Mouse (Mus musculus) ES-CJ7 (cell line): ENCODE measurements at regions not wholly inside any gene's neighbourhood (a gene's known extent, or its start where the extent isn't known, plus 50 kb on each side); places are given as distances from the start of the nearest gene placed in this dataset.
"Not testable (repeated sequence)": the region's sequence is repeated elsewhere in the genome, so short reads cannot be mapped to it uniquely, and the experiment has no call there.

Experiments
- DNase-seq: peaks from one replicate; pipeline ENCODE4 v3.0.0; 2011; ENCODE audit warnings: low read depth, low spot score

DNA sequence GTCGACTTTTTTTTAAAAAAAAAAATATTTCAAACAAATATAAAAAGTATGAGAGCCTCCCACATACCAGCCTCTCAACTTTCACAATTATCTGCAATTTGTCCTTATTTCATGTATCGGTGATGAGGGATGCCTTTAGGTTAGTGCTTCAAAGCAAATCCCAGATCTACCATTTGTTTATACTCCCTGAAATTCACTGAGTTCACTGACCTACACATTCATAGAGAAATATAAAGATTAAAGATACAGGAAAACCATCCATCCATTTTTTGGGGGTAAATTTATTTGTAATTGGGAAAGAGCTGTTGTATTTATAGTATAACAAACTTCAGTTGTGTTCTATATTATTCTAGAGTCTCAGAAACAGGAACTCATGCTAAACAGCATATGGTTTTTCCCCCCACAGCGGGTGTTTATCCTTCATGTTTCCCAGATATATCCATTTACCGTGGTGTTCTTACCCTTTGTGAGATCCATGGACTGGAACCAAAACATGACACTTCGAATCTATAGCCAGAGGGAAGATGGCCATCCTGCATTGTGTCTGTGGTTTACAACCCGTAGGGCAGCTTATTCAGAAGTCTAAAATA, 120.1 kb upstream of the Cpsf6 start:
- no peak for DNase-seq

GRCm38 (mm10) chr10:117499177-117499863, 119.5 kb upstream of the Cpsf6 start:
- DNase-seq, result no peak

DNA sequence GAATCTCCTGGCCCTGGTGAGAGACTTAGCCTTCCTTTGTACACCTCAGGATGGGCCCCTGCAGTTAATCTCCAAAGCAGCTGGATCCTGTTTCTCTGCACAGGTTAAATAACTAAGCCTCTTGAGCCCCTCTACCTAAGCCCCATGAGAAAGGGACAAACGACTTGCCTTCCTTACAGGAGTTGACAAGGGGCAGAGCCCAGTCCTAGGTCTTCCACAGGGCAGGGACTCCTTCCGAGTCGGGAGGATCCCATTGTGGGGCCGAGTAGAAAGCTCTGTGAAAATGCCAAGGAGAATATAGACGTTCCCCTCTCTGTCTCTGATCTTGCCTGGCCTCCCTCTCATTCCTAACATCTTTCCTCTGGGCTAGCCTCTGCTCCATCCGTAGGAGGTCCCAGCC, 118.7 kb upstream of the Cpsf6 start:
- DNase-seq, result no peak

- DNase-seq, result no peak
These were observed 117.9 kb upstream of the Cpsf6 start for GRCm38 (mm10) chr10:117497565-117498256.

GRCm38 (mm10) chr10:117497082-117497481, 117.3 kb upstream of the Cpsf6 start:
- DNase-seq, result not testable (repeated sequence)

DNA sequence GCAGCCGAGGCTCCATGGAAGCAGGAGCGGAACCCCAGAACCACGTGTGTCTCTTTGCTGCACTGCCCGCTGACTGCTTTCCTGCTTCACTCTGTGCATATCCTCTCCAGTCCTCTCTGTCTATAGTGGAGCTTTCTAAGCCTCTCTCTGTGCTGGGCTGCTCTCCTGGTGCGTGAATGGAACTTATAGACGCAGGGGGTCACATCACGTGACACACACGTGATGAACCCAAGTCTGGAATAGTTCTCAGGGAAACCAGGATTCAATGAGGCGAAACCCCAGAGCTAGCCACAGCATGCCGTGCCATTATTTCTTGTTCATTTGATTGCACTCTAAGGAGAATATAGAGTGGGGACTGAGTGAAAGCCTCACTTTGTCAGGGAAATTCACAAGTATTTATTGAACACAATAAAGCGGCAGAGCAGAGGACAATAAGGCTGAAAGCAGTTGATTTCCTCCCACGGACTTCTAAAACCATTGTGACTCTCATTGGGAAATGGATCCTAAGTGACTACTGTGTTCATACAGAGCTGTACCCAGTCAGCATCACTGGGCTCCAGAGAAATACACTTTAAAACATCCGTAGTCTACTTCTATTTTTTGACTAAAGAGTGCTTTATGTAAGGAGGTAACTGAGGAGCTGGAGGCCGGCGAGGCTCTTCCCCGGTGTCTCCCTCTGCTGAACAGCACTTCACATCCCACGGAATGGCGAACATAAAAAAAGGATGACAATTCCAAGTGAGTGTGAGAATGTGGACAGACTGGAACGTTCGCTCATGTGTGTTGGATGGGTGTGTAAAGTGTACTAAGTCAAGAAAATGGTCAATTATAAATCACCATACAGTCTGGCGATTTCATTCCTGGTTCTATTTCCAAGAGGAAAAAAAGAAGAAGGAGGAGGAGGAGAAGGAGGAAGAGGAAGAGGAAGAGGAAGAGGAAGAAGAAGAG, 116.5 kb upstream of the Cpsf6 start:
- peak; percentile 30 for DNase-seq

GRCm38 (mm10) chr10:117494171-117494701, 114.4 kb upstream of the Cpsf6 start:
- no peak for DNase-seq

DNA sequence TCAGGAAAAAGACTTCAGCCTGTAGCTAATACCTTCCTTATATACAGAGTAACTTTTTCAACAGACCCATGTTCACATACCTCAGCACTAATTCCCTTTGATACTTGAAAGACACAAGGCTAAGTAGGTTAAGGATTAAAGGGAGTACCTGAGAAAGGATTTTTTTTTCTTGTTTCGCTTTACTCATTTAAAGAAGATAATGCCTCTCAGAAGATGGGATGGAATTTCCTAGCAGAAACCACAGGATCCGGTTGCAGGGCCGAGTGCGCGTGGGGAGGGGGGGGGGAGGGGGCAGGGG, 114.0 kb upstream of the Cpsf6 start:
- no peak for DNase-seq

GRCm38 (mm10) chr10:117493091-117493823, 113.4 kb upstream of the Cpsf6 start:
- no peak for DNase-seq

DNA sequence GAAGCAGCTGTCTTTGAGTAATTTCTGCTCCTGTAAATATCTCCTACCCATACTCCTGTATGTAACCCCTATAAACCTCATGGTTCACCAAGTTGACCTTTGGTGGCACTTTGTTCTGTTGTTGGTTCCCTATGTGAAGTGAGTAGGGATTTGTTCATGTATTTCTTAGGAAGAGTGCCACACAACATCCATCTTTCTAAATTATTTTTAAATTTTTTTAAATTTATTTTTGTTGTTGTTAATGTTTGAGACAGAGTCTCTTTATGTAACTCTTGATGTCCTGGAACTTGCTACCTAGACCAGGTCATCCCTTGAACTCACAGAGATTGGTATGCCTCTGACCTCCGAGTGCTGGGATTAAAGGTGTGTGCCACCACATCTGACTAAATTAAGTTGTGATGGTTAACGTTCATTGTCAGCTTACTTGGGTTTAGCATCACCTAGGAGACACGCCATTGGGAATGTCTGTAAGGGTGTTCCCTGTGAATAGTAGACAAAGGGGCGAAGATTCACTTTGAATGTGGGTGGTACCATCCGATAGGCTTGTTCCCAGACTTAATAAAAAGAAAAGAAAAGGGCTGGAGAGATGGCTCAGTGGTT, 112.7 kb upstream of the Cpsf6 start:
- no peak for DNase-seq

DNA sequence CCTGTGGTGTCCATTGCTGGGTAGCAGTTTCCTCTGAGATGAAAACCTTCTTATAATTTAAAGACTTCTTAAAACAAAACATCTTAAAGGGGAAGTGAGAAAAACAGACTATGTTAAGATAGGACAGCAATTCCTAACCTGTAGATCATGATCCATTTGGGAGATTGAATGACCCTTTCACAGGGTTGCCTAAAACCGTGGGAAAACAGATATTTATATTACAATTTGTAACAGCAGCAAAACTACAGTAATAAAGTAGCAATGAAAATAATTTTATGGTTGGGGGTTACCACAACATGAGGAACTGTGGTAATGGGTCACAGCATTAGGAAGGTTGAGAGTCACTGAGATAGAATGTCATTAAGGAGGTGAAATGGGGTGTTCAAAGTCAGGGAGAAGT, 111.9 kb upstream of the Cpsf6 start:
- DNase-seq, result no peak

DNA sequence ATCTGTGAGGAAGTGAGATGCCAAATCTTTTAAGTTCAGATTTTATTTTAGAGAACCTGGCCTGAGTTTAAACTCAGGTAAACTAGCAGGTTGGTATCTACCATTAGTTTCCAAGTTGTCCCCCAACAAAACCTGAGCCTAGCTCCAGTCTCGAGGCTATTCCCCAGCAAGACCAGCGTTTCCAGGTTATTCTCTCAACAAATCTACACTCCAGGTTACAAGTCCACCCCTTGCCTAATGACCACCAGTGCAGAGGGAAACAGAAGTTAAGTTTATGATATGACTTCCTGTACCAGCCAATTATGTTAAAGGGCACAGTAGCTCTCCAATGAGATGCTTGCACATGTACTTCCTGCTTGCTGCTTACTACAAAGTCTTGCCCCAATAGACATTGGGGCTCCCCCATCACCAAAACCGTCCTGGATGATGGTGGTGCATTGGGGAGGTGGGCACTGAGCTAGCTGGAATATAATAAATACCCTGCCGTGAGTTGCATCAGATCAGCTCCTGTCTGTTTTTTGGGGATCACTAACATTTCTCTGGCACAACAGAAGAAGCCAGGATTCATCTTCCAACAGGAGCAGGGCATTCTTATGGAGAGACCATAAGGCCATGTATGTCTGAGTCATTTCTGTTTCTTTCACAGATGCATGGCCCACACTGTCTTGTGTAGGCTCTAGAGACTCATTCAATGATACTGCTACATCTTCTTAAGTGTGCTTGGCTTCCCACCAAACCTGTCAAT, 111.2 kb upstream of the Cpsf6 start:
- DNase-seq, result no peak

GRCm38 (mm10) chr10:117483091-117483600, 103.3 kb upstream of the Cpsf6 start:
- no peak for DNase-seq

DNA sequence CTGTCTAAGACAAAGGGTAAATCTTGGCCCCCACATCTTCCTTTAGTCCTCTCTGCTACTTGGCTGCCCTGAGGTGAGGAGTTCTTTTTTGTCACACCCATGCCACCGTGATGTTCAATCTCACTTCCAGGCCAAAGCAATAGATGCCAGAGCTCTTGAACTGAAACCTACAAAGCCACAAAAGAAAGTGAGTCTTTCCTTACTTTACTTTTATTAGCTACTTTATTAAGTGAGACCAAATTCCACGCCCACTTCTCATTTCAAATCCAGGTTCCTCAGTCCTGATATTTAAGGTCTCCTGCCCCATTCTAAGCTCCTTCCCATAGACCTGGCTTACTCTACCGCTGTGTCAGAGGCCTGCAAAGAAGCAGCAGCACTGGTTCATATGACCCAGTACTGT, 102.5 kb upstream of the Cpsf6 start:
- DNase-seq, result no peak

- DNase-seq, result no peak
These were observed 101.7 kb upstream of the Cpsf6 start for GRCm38 (mm10) chr10:117481341-117481990.

- DNase-seq, result no peak
These were observed 100.6 kb upstream of the Cpsf6 start for GRCm38 (mm10) chr10:117480456-117480850.

DNA sequence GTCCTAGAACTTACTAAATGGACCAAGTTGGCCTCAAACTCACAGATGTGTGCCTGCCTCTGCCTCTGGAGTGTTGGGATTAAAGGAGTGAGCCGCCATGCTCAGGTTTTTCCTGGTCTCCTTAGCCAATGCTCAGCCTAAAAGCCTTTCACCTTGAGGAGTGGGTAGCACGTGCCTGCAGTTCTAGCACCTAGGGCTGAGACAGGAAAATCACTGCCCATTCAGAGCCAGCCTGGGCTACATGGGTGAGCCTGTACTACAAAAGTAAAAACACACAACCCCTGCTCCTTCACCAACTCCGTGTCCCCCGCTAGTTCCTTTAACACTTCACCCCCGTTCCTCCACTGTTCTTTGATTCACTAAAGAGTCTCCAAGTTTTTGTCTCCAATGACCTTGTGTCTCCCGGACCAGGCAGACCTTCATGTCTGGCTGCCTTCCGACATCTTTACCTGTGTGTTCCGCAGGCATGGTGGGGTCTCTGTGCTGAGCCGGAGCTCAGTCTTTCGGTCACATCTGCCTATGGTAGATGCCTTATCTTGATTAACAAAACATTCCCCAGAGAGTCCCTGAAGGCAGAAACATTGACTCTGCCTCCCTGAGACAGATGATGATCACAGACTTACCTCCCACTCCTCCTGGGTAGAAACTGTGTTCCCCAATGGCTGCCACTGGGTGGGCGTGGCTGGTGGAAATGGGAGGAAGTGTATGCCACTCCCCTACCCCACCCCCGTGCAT, 100.1 kb upstream of the Cpsf6 start:
- no peak for DNase-seq

- DNase-seq, result no peak
These were observed 99.1 kb upstream of the Cpsf6 start for GRCm38 (mm10) chr10:117478931-117479280.
